Mouse (Mus musculus): ENCODE results near the gene Polr2i. TPM values are rescaled to one million over a fixed set of nuclear protein-coding genes. Genes with fewer than 3 reads are reported as not detected.

The Polr2i gene
- total RNA-seq, 2 experiments from 2014 or later = 56.0 to 61.2 TPM

Other genes with a start within 250 kb of the Polr2i start
- 10 to 100 TPM; 28.5 to 42.5 TPM for gene Zfp568, start 248.0 kb upstream of the Polr2i start, total RNA-seq (2021)
- 1 to 10 TPM; 1.5 to 2.0 TPM for gene Zfp14, start 180.6 kb upstream of the Polr2i start, total RNA-seq (2021)
- 1 to 10 TPM; 1.0 to 1.6 TPM for gene Zfp82, start 159.0 kb upstream of the Polr2i start, total RNA-seq (2021)
- under 1 TPM in 1 of 2 experiments, not detected in 1; 0.80 TPM for gene Gm26920, start 141.5 kb upstream of the Polr2i start, total RNA-seq (2021)
- 1 to 10 TPM; 1.1 to 1.8 TPM for gene Zfp566, start 141.4 kb upstream of the Polr2i start, total RNA-seq (2021)
- 10 to 100 TPM; 29.9 to 33.5 TPM for gene Zfp260, start 137.2 kb upstream of the Polr2i start, total RNA-seq (2021)
- gene Zfp382, start 110.0 kb upstream of the Polr2i start, total RNA-seq (2021) = 1 to 10 TPM; 1.6 to 2.9 TPM
- 10 to 100 TPM; 23.5 to 27.0 TPM for gene Zfp146, start 62.2 kb upstream of the Polr2i start, total RNA-seq (2021)
- 100 to 1,000 TPM; 827 to 966 TPM for gene Cox7a1, start 47.8 kb upstream of the Polr2i start, total RNA-seq (2021)
- 100 to 1,000 TPM; 275 to 320 TPM for gene Capns1, start 33.1 kb upstream of the Polr2i start, total RNA-seq (2021)
- gene Tbcb, start 324 bp downstream of the Polr2i start, total RNA-seq (2021) = 10 to 100 TPM; 26.8 to 37.2 TPM
- gene Ovol3, start 3.8 kb downstream of the Polr2i start, total RNA-seq (2021) = under 1 TPM in 1 of 2 experiments, not detected in 1; 0.33 TPM
- under 1 TPM; 0.16 to 0.29 TPM for gene Thap8, start 48.1 kb downstream of the Polr2i start, total RNA-seq (2021)
- gene Wdr62, start 48.5 kb downstream of the Polr2i start, total RNA-seq (2021) = 1 to 10 TPM; 2.9 to 3.1 TPM
- gene Clip3, start 59.8 kb downstream of the Polr2i start, total RNA-seq (2021) = 10 to 100 TPM; 18.2 to 20.9 TPM
- gene Alkbh6, start 76.8 kb downstream of the Polr2i start, total RNA-seq (2021) = 10 to 100 TPM; 16.0 to 17.4 TPM
- gene Syne4, start 82.9 kb downstream of the Polr2i start, total RNA-seq (2021) = 1 to 10 TPM; 1.0 to 1.1 TPM
- gene E130208F15Rik, start 89.8 kb downstream of the Polr2i start, total RNA-seq (2021) = under 1 TPM; 0.51 to 0.78 TPM
- 10 to 100 TPM in 1 of 2 experiments, 1 to 10 TPM in 1; 7.8 to 10.6 TPM for gene Sdhaf1, start 91.9 kb downstream of the Polr2i start, total RNA-seq (2021)
- 1 to 10 TPM; 1.5 to 1.8 TPM for gene Lrfn3, start 130.8 kb downstream of the Polr2i start, total RNA-seq (2021)
- 10 to 100 TPM in 1 of 2 experiments, 1 to 10 TPM in 1; 7.8 to 10.4 TPM for gene Tyrobp, start 181.8 kb downstream of the Polr2i start, total RNA-seq (2021)
- gene Hcst, start 187.9 kb downstream of the Polr2i start, total RNA-seq (2021) = under 1 TPM in 1 of 2 experiments, not detected in 1; 0.94 TPM
- gene Nfkbid, start 189.8 kb downstream of the Polr2i start, total RNA-seq (2021) = under 1 TPM; 0.21 to 0.33 TPM
- gene Aplp1, start 213.6 kb downstream of the Polr2i start, total RNA-seq (2021) = 1 to 10 TPM; 1.9 to 2.3 TPM
- gene Kirrel2, start 225.7 kb downstream of the Polr2i start, total RNA-seq (2021) = not detected
- gene Nphs1, start 226.4 kb downstream of the Polr2i start, total RNA-seq (2021) = not detected